19 mouse cellular contexts compared by ENCODE assay signal in the genomic region with DNA sequence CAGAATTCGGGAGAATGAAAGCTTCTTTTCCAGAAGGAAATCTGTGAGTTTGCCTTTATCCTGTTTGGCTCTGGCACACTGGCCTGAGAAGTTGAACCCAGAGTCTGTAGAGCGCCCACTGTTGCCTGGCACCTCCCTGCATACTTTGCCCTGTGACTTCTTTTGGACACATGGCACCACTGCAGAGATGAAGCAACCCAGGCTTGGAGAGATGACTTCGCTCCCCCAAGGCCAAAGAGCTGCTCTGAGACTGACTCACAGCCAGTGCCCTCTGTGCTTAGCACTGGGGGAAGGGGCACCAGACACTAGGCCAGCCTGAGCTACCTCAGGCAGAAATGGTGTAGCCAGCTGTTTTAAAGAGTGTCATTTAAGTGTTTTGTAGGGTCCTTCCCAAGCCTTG.
A peak's percentile ranks its signal among the peaks of the same experiment; 100 is the strongest.
DNase-seq lines count a peak whose midpoint lies in the region; ATAC-seq lines count a peak whose summit lies in the region.
"Had no signal": no experiment of that assay in that cellular context is flagged by ENCODE, and none has a peak within 500 bp of the region (broad histone marks: within the 10 kb centered on the region; RNA-seq: fewer than 3 reads in every experiment).

No protein-coding gene starts in this region.

- no peak overlapping the region for H3K4me2 ChIP-seq in heart, embryonic 11.5 days
- H3K4me2 ChIP-seq: forebrain, embryonic 15.5 days; hindbrain, embryonic 14.5 days; liver, embryonic 11.5 days; lung, embryonic 15.5 days; midbrain, embryonic 15.5 days had no signal

- peaks cover 8% of the 10 kb centered on the region; the same call in 1 of the 2 replicates for H3K36me3 ChIP-seq in heart, embryonic 11.5 days (ENCODE audit: control insufficient read depth, insufficient read depth, low read length)
- peaks cover 97% of the 10 kb centered on the region for H3K36me3 ChIP-seq in embryonic facial prominence, embryonic 10.5 days (replicated peaks)
- H3K36me3 ChIP-seq: forebrain, embryonic 15.5 days; midbrain, embryonic 15.5 days had no signal

- DNase-seq in heart, adult 8-10 months (ENCODE audit: low spot score): no peak
- DNase-seq in ovary, adult 18-20 months (ENCODE audit: low spot score): peak; percentile 50
- no peak for DNase-seq in ovary, postnatal 14 days (ENCODE audit: low spot score)
- DNase-seq in adrenal gland, postnatal 14 days: peak; percentile 87
- DNase-seq in embryonic facial prominence, embryonic 10.5 days (ENCODE audit: low spot score): no peak
- no peak for DNase-seq in spleen, postnatal 14 days (ENCODE audit: low spot score in 2 of 2)
- DNase-seq: cerebellum, adult 11 months; cerebellum, postnatal 25 days; heart, adult 11 months; kidney, adult 18-20 months; kidney, postnatal 4 days; right cerebral cortex, adult 18-20 months; thymus, adult 2 months had no signal

- peaks cover 11% of the 10 kb centered on the region for H3K4me1 ChIP-seq in heart, embryonic 11.5 days (ENCODE audit: control insufficient read depth, insufficient read depth, low read length)
- H3K4me1 ChIP-seq in embryonic facial prominence, embryonic 10.5 days: peaks cover 19% of the 10 kb centered on the region
- H3K4me1 ChIP-seq: midbrain, embryonic 15.5 days had no signal

- no peak overlapping the region for H3K27ac ChIP-seq in heart, embryonic 11.5 days (ENCODE audit: low read depth, low read length)
- no peak overlapping the region for H3K27ac ChIP-seq in embryonic facial prominence, embryonic 10.5 days (replicated peaks)
- H3K27ac ChIP-seq: forebrain, embryonic 15.5 days; hindbrain, embryonic 14.5 days; lung, embryonic 15.5 days; midbrain, embryonic 15.5 days had no signal

- ATAC-seq in heart, embryonic 11.5 days (replicated peaks; ENCODE audit: insufficient number of reproducible peaks, low FRiP score, low TSS enrichment): no peak
- ATAC-seq: forebrain, embryonic 15.5 days; midbrain, embryonic 15.5 days had no signal

- H3K27me3 ChIP-seq in heart, embryonic 11.5 days (ENCODE audit: control insufficient read depth, insufficient read depth, low read length): no peaks in the 10 kb centered on the region
- H3K27me3 ChIP-seq in embryonic facial prominence, embryonic 10.5 days (replicated peaks; ENCODE audit: low read depth, poor library complexity, severe bottlenecking): no peaks in the 10 kb centered on the region
- H3K27me3 ChIP-seq: forebrain, embryonic 15.5 days; lung, embryonic 15.5 days; midbrain, embryonic 15.5 days had no signal

- no peak overlapping the region for H3K4me3 ChIP-seq in heart, embryonic 11.5 days (ENCODE audit: low read depth, low read length)
- H3K4me3 ChIP-seq in embryonic facial prominence, embryonic 10.5 days: no peak overlapping the region
- H3K4me3 ChIP-seq: forebrain, embryonic 15.5 days; lung, embryonic 15.5 days; midbrain, embryonic 15.5 days had no signal

- WGBS in heart, embryonic 11.5 days (ENCODE audit: insufficient replicate concordance): 90% methylated on average over 3 of the region's 3 CpGs
- 93% methylated on average over 3 of the region's 3 CpGs for WGBS in embryonic facial prominence, embryonic 10.5 days

- H3K9ac ChIP-seq in heart, embryonic 11.5 days (ENCODE audit: low read depth, low read length): 0 out of 2 replicates have a peak overlapping the region, but pooled peaks have one; percentile 22
- H3K9ac ChIP-seq: forebrain, embryonic 15.5 days; hindbrain, embryonic 14.5 days; lung, embryonic 15.5 days; midbrain, embryonic 15.5 days had no signal

- H3K9me3 ChIP-seq in heart, embryonic 11.5 days (replicated peaks; ENCODE audit: control insufficient read depth, low read length): no peaks in the 10 kb centered on the region
- no peaks in the 10 kb centered on the region for H3K9me3 ChIP-seq in embryonic facial prominence, embryonic 10.5 days
- H3K9me3 ChIP-seq: forebrain, embryonic 15.5 days; lung, embryonic 15.5 days; midbrain, embryonic 15.5 days had no signal

Comparison
In these comparisons a context has a peak if more than half of its experiments do, and no peak if none do; other contexts are left out.
1. DNase-seq: peak in ovary, adult 18-20 months (single experiment) and adrenal gland, postnatal 14 days (single experiment); none in heart, adult 8-10 months (single experiment), ovary, postnatal 14 days (single experiment), embryonic facial prominence, embryonic 10.5 days (single experiment) and spleen, postnatal 14 days (0 of 2).